Mouse (Mus musculus) MEL (cell line): ENCODE data around the gene Pla2g4b. TPM values are rescaled to one million over a fixed set of nuclear protein-coding genes. Genes with fewer than 3 reads are reported as not detected.

ENCODE experiments used
- DNase-seq: peaks from one replicate; pipeline ENCODE4 v3.0.0; 2011; ENCODE audit warnings: low read depth, low spot score
- H3K27ac ChIP-seq: 2 replicates; pipeline ENCODE4 v1.5.1; 2012; ENCODE audit warnings: low read depth, mild to moderate bottlenecking, control low read depth, low read length, moderate library complexity; ENCODE audit not compliant: control insufficient read depth
- H3K27me3 ChIP-seq, 2 experiments: fragments of 150-350 bp in 1 of 2; sonication (generic) in 1 of 2; 2 replicates each; pipeline ENCODE4 v1.6.1; 2012; ENCODE audit warnings: low read length in 2 of 2, mild to moderate bottlenecking in 2 of 2, improper control_type of control experiment in 1 of 2, moderate library complexity in 1 of 2; ENCODE audit not compliant: insufficient read depth in 2 of 2, control insufficient read depth in 1 of 2
- H3K36me3 ChIP-seq, 2 experiments: 2 replicates each; pipeline ENCODE4 v1.6.1; 2012 to 2014; ENCODE audit warnings: low read length in 2 of 2, improper control_type of control experiment in 1 of 2, inconsistent platforms in 1 of 2, mild to moderate bottlenecking in 1 of 2; ENCODE audit not compliant: insufficient read depth in 2 of 2, control insufficient read depth in 1 of 2
- H3K4me1 ChIP-seq, 2 experiments: fragments of 150-350 bp in 1 of 2; sonication (generic) in 1 of 2; 2 replicates each; pipeline ENCODE4 v1.6.1; 2012; ENCODE audit warnings: low read length in 2 of 2, improper control_type of control experiment in 1 of 2, mild to moderate bottlenecking in 1 of 2; ENCODE audit not compliant: insufficient read depth in 2 of 2, control insufficient read depth in 1 of 2
- H3K4me3 ChIP-seq, 2 experiments: fragments of 150-350 bp in 1 of 2; sonication (generic) in 1 of 2; 2 replicates each; pipeline ENCODE4 v1.5.1; 2012; ENCODE audit warnings: low read depth in 2 of 2, low read length in 2 of 2, mild to moderate bottlenecking in 2 of 2, moderate library complexity in 2 of 2, control low read depth in 1 of 2, improper control_type of control experiment in 1 of 2; ENCODE audit not compliant: control insufficient read depth in 1 of 2, insufficient read depth in 1 of 2
- H3K79me2 ChIP-seq: 2 replicates; pipeline ENCODE4 v1.6.1; 2012; ENCODE audit warnings: mild to moderate bottlenecking, low read length, moderate library complexity; ENCODE audit not compliant: control insufficient read depth, poor library complexity, insufficient read depth
- H3K9ac ChIP-seq: 2 replicates; pipeline ENCODE4 v1.6.1; 2012; ENCODE audit warnings: low read depth, mild to moderate bottlenecking, control low read depth, low read length, moderate library complexity; ENCODE audit not compliant: control insufficient read depth, poor library complexity, severe bottlenecking
- H3K9me3 ChIP-seq: fragments of 150-350 bp; sonication (generic); replicated peaks from 2 replicates; pipeline ENCODE4 v1.6.1; 2012; ENCODE audit warnings: mild to moderate bottlenecking, low read length, improper control_type of control experiment, moderate library complexity; ENCODE audit not compliant: insufficient read depth
- CHD1 ChIP-seq: IDR thresholded peaks from 2 replicates; pipeline ENCODE4 v1.6.1; 2012; ENCODE audit warnings: low read depth, mild to moderate bottlenecking, inconsistent platforms, low read length, improper control_type of control experiment
- CHD2 ChIP-seq: IDR thresholded peaks from 2 replicates; pipeline ENCODE4 v1.6.1; 2011; ENCODE audit warnings: low read length, improper control_type of control experiment
- E2F4 ChIP-seq: IDR thresholded peaks from 2 replicates; pipeline ENCODE4 v1.6.1; 2011; ENCODE audit warnings: low read depth, low read length, improper control_type of control experiment, borderline replicate concordance
- ELF1 ChIP-seq: IDR thresholded peaks from 2 replicates; pipeline ENCODE4 v1.6.1; 2014; ENCODE audit warnings: low read depth, mild to moderate bottlenecking, inconsistent platforms, low read length, improper control_type of control experiment, moderate library complexity
- ETS1 ChIP-seq: IDR thresholded peaks from 2 replicates; pipeline ENCODE4 v1.6.1; 2012; ENCODE audit warnings: low read depth, mild to moderate bottlenecking, inconsistent platforms, low read length, improper control_type of control experiment, moderate library complexity
- GATA1 ChIP-seq: IDR thresholded peaks from 2 replicates; pipeline ENCODE4 v1.6.1; 2011; ENCODE audit warnings: low read depth, low read length, improper control_type of control experiment
- HCFC1 ChIP-seq: IDR thresholded peaks from 2 replicates; pipeline ENCODE4 v1.6.1; 2012; ENCODE audit warnings: low read depth, mild to moderate bottlenecking, inconsistent platforms, low read length, improper control_type of control experiment, moderate library complexity
- JUND ChIP-seq: IDR thresholded peaks from 2 replicates; pipeline ENCODE4 v1.6.1; 2011; ENCODE audit warnings: low read depth, mild to moderate bottlenecking, improper control_type of control experiment, low read length
- KAT2A ChIP-seq: conservative IDR thresholded peaks from 2 replicates; pipeline ENCODE4 v1.6.1; 2012; ENCODE audit warnings: low read depth, low read length, improper control_type of control experiment, inconsistent platforms
- MAX ChIP-seq: IDR thresholded peaks from 2 replicates; pipeline ENCODE4 v1.6.1; 2011; ENCODE audit warnings: low read length, improper control_type of control experiment
- MAZ ChIP-seq: IDR thresholded peaks from 2 replicates; pipeline ENCODE4 v1.6.1; 2012; ENCODE audit warnings: low read depth, mild to moderate bottlenecking, inconsistent platforms, low read length, improper control_type of control experiment
- MXI1 ChIP-seq: IDR thresholded peaks from 2 replicates; pipeline ENCODE4 v1.6.1; 2011; ENCODE audit warnings: mild to moderate bottlenecking, low read depth, low read length, improper control_type of control experiment
- MYC ChIP-seq: IDR thresholded peaks from 2 replicates; pipeline ENCODE4 v1.6.1; 2011; ENCODE audit warnings: low read depth, mild to moderate bottlenecking, low read length, improper control_type of control experiment, moderate library complexity
- NELFE ChIP-seq: IDR thresholded peaks from 2 replicates; pipeline ENCODE4 v1.6.1; 2011; ENCODE audit warnings: low read depth, low read length, improper control_type of control experiment
- NRF1 ChIP-seq: IDR thresholded peaks from 2 replicates; pipeline ENCODE4 v1.6.1; 2014; ENCODE audit warnings: low read depth, mild to moderate bottlenecking, inconsistent platforms, low read length, improper control_type of control experiment, moderate library complexity; ENCODE audit not compliant: poor library complexity, insufficient read depth, severe bottlenecking
- POLR2A ChIP-seq, 2 experiments: IDR thresholded peaks; 2 replicates each; pipeline ENCODE4 v1.6.1; 2011 to 2012; ENCODE audit warnings: low read length in 2 of 2, mild to moderate bottlenecking in 2 of 2, control low read depth in 1 of 2, improper control_type of control experiment in 1 of 2, low read depth in 1 of 2, moderate library complexity in 1 of 2; ENCODE audit not compliant: control insufficient read depth in 1 of 2, insufficient read depth in 1 of 2, poor library complexity in 1 of 2
- POLR2AphosphoS2 ChIP-seq: IDR thresholded peaks from 2 replicates; pipeline ENCODE4 v1.6.1; 2011; ENCODE audit warnings: low read length, improper control_type of control experiment
- RCOR1 ChIP-seq: IDR thresholded peaks from 2 replicates; pipeline ENCODE4 v1.6.1; 2012; ENCODE audit warnings: low read depth, mild to moderate bottlenecking, inconsistent platforms, low read length, improper control_type of control experiment
- SIN3A ChIP-seq: IDR thresholded peaks from 2 replicates; pipeline ENCODE4 v1.6.1; 2012; ENCODE audit warnings: low read length, improper control_type of control experiment, inconsistent platforms
- SMC3 ChIP-seq: IDR thresholded peaks from 2 replicates; pipeline ENCODE4 v1.6.1; 2011; ENCODE audit warnings: low read depth, low read length, improper control_type of control experiment
- UBTF ChIP-seq: IDR thresholded peaks from 2 replicates; pipeline ENCODE4 v1.6.1; 2012; ENCODE audit warnings: low read depth, mild to moderate bottlenecking, inconsistent platforms, low read length, improper control_type of control experiment, moderate library complexity, borderline replicate concordance; ENCODE audit not compliant: insufficient read depth
- ZC3H11A ChIP-seq: IDR thresholded peaks from 2 replicates; pipeline ENCODE4 v1.6.1; 2012; ENCODE audit warnings: low read depth, mild to moderate bottlenecking, inconsistent platforms, low read length, improper control_type of control experiment
- ZKSCAN1 ChIP-seq: IDR thresholded peaks from 2 replicates; pipeline ENCODE4 v1.6.1; 2012; ENCODE audit warnings: low read depth, mild to moderate bottlenecking, inconsistent platforms, low read length, improper control_type of control experiment, moderate library complexity
- ZMIZ1 ChIP-seq: IDR thresholded peaks from 2 replicates; pipeline ENCODE4 v1.6.1; 2012; ENCODE audit warnings: low read depth, mild to moderate bottlenecking, inconsistent platforms, low read length, improper control_type of control experiment, moderate library complexity
- ZNF384 ChIP-seq: IDR thresholded peaks from 2 replicates; pipeline ENCODE4 v1.6.1; 2012; ENCODE audit warnings: low read depth, mild to moderate bottlenecking, inconsistent platforms, low read length, improper control_type of control experiment
- polyA plus RNA-seq, 2 experiments: library from polyadenylated mRNA; stranded (reverse) in 1 of 2; unstranded in 1 of 2; fragments of >175 nt in 1 of 2; fragments of >200 nt in 1 of 2; gene quantifications; 2 replicates each; pipeline versions ENCODE4 v1.2.1 to v1.2.4; 2012; ENCODE audit warnings: low replicate concordance in 2 of 2, low read depth in 1 of 2; ENCODE audit not compliant: insufficient read length in 2 of 2, insufficient read depth in 1 of 2, missing spikeins in 1 of 2
- total RNA-seq: library from RNA; depleted of rRNA; stranded (reverse); fragments of 300-350 nt; gene quantifications from 2 replicates; pipeline ENCODE4 v1.2.3, GENCODE M21; 2012

Pla2g4b gene
- total and polyA plus RNA-seq, 3 experiments: 0.32 to 0.54 TPM; not detected in 1

GRCm38 (mm10) chr2:120060651-120061050 is 27.4 kb downstream of the Pla2g4b start:
- Histone ChIP-seq H3K27ac (no peak overlapping the region), H3K9ac (no peak overlapping the region), H3K79me2 (no peaks in the 10 kb centered on the region), H3K27me3 (peaks cover 0 to 2% of the 10 kb centered on the region in 2 experiments; a peak in 1 of 4 replicates), H3K9me3 (no peaks in the 10 kb centered on the region)
- no peak for TF ChIP-seq ZMIZ1
- TF ChIP-seq ZNF384: no peak
- no peak for TF ChIP-seq MAX
- no peak for TF ChIP-seq RCOR1
- no peak for TF ChIP-seq MXI1
- no peak for TF ChIP-seq E2F4
- TF ChIP-seq CHD2: no peak
- no peak for TF ChIP-seq NRF1
- no peak for TF ChIP-seq POLR2AphosphoS2
- TF ChIP-seq ZKSCAN1: no peak
- TF ChIP-seq HCFC1: no peak
- no peak for TF ChIP-seq CHD1
- no peak for TF ChIP-seq SMC3
- TF ChIP-seq KAT2A: no peak
- no peak for TF ChIP-seq UBTF
- TF ChIP-seq MYC: no peak
- TF ChIP-seq, all 39 proteins: peak for 0
- Histone ChIP-seq H3K4me1 (no peaks in the 10 kb centered on the region), H3K4me3 (no peak overlapping the region), H3K36me3 (no peaks in the 10 kb centered on the region)
- DNase-seq: no peak

DNA sequence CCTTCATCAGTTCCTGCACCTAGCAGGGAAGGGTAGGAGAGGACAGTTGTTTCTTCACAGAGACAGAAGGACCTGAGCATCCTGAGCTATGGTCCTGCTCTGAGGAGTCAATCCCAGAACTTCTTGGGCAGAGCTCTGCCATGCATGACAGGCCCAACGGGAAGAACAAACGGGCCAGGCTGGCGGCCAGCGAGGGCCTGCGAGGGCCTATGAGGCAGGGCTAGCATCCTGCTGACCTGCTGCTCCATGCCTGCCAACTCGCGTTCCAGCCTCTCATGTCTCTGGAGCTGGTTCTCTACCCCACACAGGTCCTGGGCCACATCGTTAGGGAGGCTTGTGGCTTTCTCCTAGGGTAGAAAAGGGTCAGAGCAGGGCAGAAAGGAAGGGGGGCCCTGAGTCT is 29.0 kb downstream of the Pla2g4b start:
- H3K4me1 ChIP-seq: no peaks in the 10 kb centered on the region
- DNase-seq: no peak
- no peaks in the 10 kb centered on the region for H3K9me3 ChIP-seq
- no peaks in the 10 kb centered on the region for H3K79me2 ChIP-seq
- peaks cover 0 to 2% of the 10 kb centered on the region in 2 experiments; a peak in 1 of 4 replicates for H3K27me3 ChIP-seq
- no peak for TF ChIP-seq POLR2AphosphoS2
- TF ChIP-seq ZKSCAN1: no peak
- no peak for TF ChIP-seq POLR2A (IDR thresholded peaks at IDR 0.05; ENCODE audit: control insufficient read depth in 1 of 2, insufficient read depth in 1 of 2, low read depth in 1 of 2, low read length in 2 of 2, poor library complexity in 1 of 2)
- no peak for TF ChIP-seq ETS1
- TF ChIP-seq MAZ: no peak
- no peak for TF ChIP-seq CHD2
- no peak for TF ChIP-seq ZC3H11A
- TF ChIP-seq NELFE: no peak
- no peak for TF ChIP-seq SIN3A
- TF ChIP-seq RCOR1: no peak
- no peak for TF ChIP-seq SMC3
- no peak for TF ChIP-seq ELF1
- TF ChIP-seq HCFC1: no peak
- no peak for TF ChIP-seq JUND
- no peak for TF ChIP-seq CHD1
- no peak for TF ChIP-seq GATA1
- TF ChIP-seq, all 39 proteins: peak for 0
- Histone ChIP-seq H3K36me3 (no peaks in the 10 kb centered on the region), H3K27ac (no peak overlapping the region), H3K4me3 (no peak overlapping the region), H3K9ac (no peak overlapping the region)
